Mouse (Mus musculus) sigmoid colon, adult 10 weeks (tissue): ENCODE measurements around the gene Epb41. TPM values are rescaled to one million over a fixed set of nuclear protein-coding genes. Genes with fewer than 3 reads are reported as not detected.

Source experiments
- polyA plus RNA-seq: library from polyadenylated mRNA; stranded (reverse); fragments of 350-450 nt; fragmentation: Illumina TruSeq; extraction: RNeasy Lipid Tissue Mini Kit (QIAGEN cat#74804); gene quantifications from one replicate; pipeline ENCODE4 v1.2.3, GENCODE M21; 2014; ENCODE audit warnings: low read depth, low replicate concordance

Epb41 gene
- polyA plus RNA-seq, result 53.1 TPM

GRCm38 (mm10) chr4:132074933-132075769, at the start of gene Epb41:
Gene Epb41, minus strand, starts transcription at chr4:132075321.

DNA sequence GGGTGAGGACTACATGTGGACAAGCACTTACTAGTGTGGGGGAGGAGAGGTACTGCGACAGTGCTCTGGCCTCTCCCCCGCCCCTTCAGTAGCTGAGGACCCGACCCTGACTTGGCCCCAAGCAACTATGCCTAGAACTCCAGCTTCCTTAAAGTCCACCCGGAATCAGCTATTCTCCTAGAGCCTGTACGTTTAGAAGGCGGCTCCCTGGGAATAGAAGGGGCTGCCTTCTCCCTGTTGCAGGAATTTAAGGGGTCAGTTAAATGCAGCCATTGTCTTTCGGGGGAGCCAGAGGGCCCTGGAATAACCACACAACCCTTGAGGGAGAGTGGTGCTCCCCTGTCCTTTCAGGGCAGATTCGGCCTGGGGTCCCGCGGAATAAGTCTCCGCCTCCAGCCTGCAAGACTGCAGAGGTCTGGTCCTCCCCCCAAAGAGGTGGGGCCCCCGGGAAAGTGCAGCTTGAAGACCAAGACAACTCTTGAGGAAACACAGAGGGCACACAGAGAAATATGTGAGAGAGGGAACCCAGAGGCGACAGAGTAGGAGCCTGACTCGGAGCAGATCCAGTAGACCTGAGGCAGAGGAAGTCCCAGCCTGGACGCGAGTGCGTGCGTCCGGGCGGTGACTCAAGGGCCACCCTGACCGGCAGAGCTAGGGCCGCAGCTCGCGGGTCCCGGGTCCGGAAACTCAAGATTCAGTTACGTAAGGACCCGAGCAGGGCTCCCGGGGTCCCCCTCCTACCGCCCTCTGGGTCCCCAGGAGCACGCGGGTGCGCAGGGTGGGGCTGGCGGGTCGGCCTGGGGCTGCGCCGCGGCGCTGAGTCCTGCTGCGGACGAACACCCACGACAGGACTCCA, 816 bp downstream of the Epb41 start, which contains the start of gene Gm10300:
Gene Gm10300 (plus strand): TSS at position 621 of the 856 bp plus-strand sequence.

GRCm38 (mm10) chr4:131921461-131922346, 153.4 kb downstream of the Epb41 start, which contains the start of gene Tmem200b:
Gene Tmem200b, plus strand, starts transcription at chr4:131921771.

Other genes with a start within 250 kb of the Epb41 start
- 5.9 TPM for gene Ptpru, start 237.0 kb downstream of the Epb41 start, polyA plus RNA-seq
- 17.5 TPM for gene Mecr, start 231.9 kb downstream of the Epb41 start, polyA plus RNA-seq
- gene Srsf4, start 201.7 kb downstream of the Epb41 start, polyA plus RNA-seq, result 22.7 TPM
- gene Tmem200b, start 153.6 kb downstream of the Epb41 start, polyA plus RNA-seq, result not detected
- gene Gm10300, start 624 bp downstream of the Epb41 start, polyA plus RNA-seq, result not detected
- 0.50 TPM for gene Oprd1, start 69.2 kb upstream of the Epb41 start, polyA plus RNA-seq
- gene Ythdf2, start 137.0 kb upstream of the Epb41 start, polyA plus RNA-seq, result 70.9 TPM
- 7.3 TPM for gene Gmeb1, start 186.3 kb upstream of the Epb41 start, polyA plus RNA-seq
- gene Taf12, start 199.1 kb upstream of the Epb41 start, polyA plus RNA-seq, result 21.5 TPM
- gene Rab42, start 228.1 kb upstream of the Epb41 start, polyA plus RNA-seq, result not detected